Mouse (Mus musculus): ENCODE measurements around the gene Zfp458.
A peak's percentile ranks its signal among the peaks of the same experiment; 100 is the strongest.
"Not testable (repeated sequence)": the region's sequence is repeated elsewhere in the genome, so short reads cannot be mapped to it uniquely, and the experiment has no call there.

The Zfp458 gene

GRCm38 (mm10) chr13:67278314-67278713 is at the start of gene Zfp458:
Gene Zfp458, minus strand, starts transcription at chr13:67278466.
- DNase-seq = peak; percentile 6

- DNase-seq = peak; percentile 9
These were observed 28.5 kb upstream of the Zfp458 start for GRCm38 (mm10) chr13:67306718-67307117.

- peak; percentile 86 for DNase-seq
These were observed 27.8 kb upstream of the Zfp458 start, which contains the start of gene Zfp457 for GRCm38 (mm10) chr13:67305822-67306672. Gene Zfp457, minus strand, starts transcription at chr13:67306485.

GRCm38 (mm10) chr13:67269383-67270065 is 8.7 kb downstream of the Zfp458 start:
- not testable (repeated sequence) for DNase-seq

GRCm38 (mm10) chr13:67268568-67269369 is 9.5 kb downstream of the Zfp458 start:
- peak; percentile 71 for DNase-seq

- DNase-seq = no peak
These were observed 64.2 kb downstream of the Zfp458 start for GRCm38 (mm10) chr13:67214015-67214607.

Data from lung, postnatal 14 days (tissue).